Mouse (Mus musculus) brown adipose tissue, adult 24 weeks (tissue): ENCODE measurements around the gene Cyfip2. TPM values are rescaled to one million over a fixed set of nuclear protein-coding genes. Genes with fewer than 3 reads are reported as not detected.

ENCODE experiments used
- H3K27ac ChIP-seq: fragments of 200-500 bp; replicated peaks from 2 replicates; pipeline ENCODE4 v1.5.1; 2012; ENCODE audit warnings: low read depth, mild to moderate bottlenecking, low read length
- H3K4me1 ChIP-seq: fragments of 200-500 bp; 2 replicates; pipeline ENCODE4 v1.6.1; 2012; ENCODE audit warnings: low read length, mixed read lengths; ENCODE audit not compliant: control insufficient read depth, insufficient read depth, insufficient read length
- H3K4me3 ChIP-seq: fragments of 200-500 bp; 2 replicates; pipeline ENCODE4 v1.5.1; 2012; ENCODE audit warnings: low read depth, mild to moderate bottlenecking, low read length, moderate library complexity; ENCODE audit not compliant: insufficient read depth
- polyA plus RNA-seq: library from polyadenylated mRNA; stranded (reverse); fragments of >200 nt; gene quantifications from 2 replicates; pipeline ENCODE4 v1.2.4, GENCODE M21; 2012; ENCODE audit not compliant: missing spikeins, insufficient read depth, insufficient read length

Gene Cyfip2
- 0.29 and 0.59 TPM in 2 replicates for polyA plus RNA-seq

- Histone ChIP-seq H3K4me1 (no peaks in the 10 kb centered on the region), H3K4me3 (peak within 1 kb of the TSS; percentile 68), H3K27ac (no peak within 1 kb of the TSS)
Measured at GRCm38 (mm10) chr11:46312523-46313035, at the start of gene Cyfip2. Gene Cyfip2, minus strand, starts transcription at chr11:46312859.

DNA sequence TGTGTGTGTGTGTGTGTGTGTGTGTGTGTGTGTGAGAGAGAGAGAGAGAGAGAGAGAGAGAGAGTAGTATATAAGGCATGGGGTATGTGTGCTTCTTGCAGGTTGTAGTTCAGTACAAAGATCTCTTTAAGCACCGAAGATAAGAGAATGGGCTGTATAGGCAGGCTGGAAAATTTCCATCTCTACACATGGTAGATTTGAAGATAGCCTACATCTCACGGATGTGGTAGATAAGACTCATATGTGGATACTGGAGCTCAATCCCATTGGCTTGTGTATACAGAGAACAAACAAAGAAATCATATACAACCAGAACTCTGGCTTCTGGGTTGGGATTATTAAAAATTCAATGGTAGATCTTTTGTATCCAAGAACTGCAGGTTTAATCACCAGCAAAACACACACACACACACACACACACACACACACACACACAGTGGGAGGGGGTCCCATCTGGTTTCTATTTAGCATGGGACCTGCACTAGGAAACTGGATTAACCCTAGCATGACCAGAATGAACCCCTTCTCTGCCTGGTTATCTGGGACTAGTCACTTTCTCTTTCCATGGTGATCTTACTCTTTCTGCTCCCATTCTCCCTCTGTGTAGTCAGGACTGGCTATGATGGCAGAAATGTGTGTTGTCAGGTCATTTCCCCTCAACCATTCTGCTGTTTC is 48.5 kb upstream of the Cyfip2 start:
- no peaks in the 10 kb centered on the region for H3K4me1 ChIP-seq
- H3K4me3 ChIP-seq = no peak overlapping the region
- no peak overlapping the region for H3K27ac ChIP-seq

GRCm38 (mm10) chr11:46358369-46358768 is 45.7 kb upstream of the Cyfip2 start:
- H3K27ac ChIP-seq = no peak overlapping the region
- H3K4me3 ChIP-seq = no peak overlapping the region
- no peaks in the 10 kb centered on the region for H3K4me1 ChIP-seq

- Histone ChIP-seq H3K4me1 (no peaks in the 10 kb centered on the region), H3K4me3 (no peak overlapping the region), H3K27ac (no peak overlapping the region)
Measured at GRCm38 (mm10) chr11:46349681-46350410, 37.2 kb upstream of the Cyfip2 start.

DNA sequence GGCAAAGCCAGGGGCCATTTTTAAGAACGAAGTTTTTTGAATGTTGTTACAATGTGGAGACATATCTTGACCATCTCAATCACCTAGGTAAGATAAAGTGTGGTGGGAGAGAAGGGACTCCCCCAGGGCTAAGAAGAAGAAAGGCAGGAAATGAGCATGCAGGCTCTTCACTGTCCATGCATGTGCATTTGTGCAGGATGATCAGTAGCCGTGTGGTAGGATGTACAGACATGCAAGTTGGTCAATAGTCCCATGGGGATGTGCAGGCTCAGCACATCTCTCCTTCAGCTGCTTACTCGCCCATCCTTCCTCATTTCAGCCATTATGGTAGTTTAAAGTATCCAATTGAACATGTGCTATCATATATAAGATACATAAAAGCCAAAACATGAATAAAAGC is 35.8 kb upstream of the Cyfip2 start:
- H3K27ac ChIP-seq = no peak overlapping the region
- no peaks in the 10 kb centered on the region for H3K4me1 ChIP-seq
- no peak overlapping the region for H3K4me3 ChIP-seq

GRCm38 (mm10) chr11:46347756-46348155 is 35.1 kb upstream of the Cyfip2 start:
- Histone ChIP-seq H3K27ac (no peak overlapping the region), H3K4me1 (no peaks in the 10 kb centered on the region), H3K4me3 (no peak overlapping the region)

- H3K27ac ChIP-seq = no peak overlapping the region
- no peaks in the 10 kb centered on the region for H3K4me1 ChIP-seq
- H3K4me3 ChIP-seq = no peak overlapping the region
Measured at GRCm38 (mm10) chr11:46343886-46344546, 31.4 kb upstream of the Cyfip2 start.

DNA sequence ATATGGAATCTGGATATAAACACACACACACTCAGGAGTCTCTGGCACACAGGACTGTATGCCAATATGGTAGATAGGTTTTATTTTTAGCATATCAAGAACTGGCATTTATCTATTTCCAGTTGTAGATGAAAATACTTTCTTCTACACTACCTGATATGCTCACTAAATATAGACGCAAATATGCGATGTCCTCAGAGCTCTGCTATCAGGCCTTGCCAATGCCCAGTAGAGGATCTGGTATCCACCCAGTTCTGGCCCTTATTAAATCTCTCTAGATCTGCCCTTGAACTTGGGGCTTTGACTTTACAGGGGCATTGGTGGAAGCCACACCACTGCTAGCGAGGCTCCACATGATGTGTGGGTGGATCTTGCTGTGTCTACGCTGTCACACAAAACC is 29.3 kb upstream of the Cyfip2 start:
- Histone ChIP-seq H3K4me3 (no peak overlapping the region), H3K4me1 (no peaks in the 10 kb centered on the region), H3K27ac (no peak overlapping the region)

DNA sequence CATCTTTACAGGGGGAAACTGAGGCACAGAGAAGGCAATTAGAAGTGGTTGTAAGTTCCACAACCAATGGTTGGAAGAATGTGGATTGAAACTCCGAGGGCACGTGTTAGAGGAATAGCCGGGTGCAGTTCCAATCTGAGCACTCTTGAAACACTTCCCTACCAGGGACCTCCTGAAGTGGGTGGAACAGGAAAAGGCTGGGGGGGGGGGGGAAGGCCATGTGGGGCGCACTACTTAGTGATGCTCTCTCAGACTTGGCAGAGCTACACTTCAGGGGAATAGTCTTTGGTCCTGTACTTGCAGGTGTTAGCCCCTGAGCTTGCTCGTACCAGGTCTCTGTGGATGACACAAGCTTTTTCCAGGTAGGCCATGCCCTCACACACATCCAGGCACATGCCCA is 23.4 kb upstream of the Cyfip2 start:
- Histone ChIP-seq H3K27ac (no peak overlapping the region), H3K4me3 (no peak overlapping the region), H3K4me1 (no peaks in the 10 kb centered on the region)

- H3K27ac ChIP-seq = no peak overlapping the region
- no peaks in the 10 kb centered on the region for H3K4me1 ChIP-seq
- H3K4me3 ChIP-seq = no peak overlapping the region
Measured at GRCm38 (mm10) chr11:46332217-46332616, 19.6 kb upstream of the Cyfip2 start.

- H3K4me3 ChIP-seq = no peak overlapping the region
- no peak overlapping the region for H3K27ac ChIP-seq
- no peaks in the 10 kb centered on the region for H3K4me1 ChIP-seq
Measured at GRCm38 (mm10) chr11:46326271-46327015, 13.8 kb upstream of the Cyfip2 start.

DNA sequence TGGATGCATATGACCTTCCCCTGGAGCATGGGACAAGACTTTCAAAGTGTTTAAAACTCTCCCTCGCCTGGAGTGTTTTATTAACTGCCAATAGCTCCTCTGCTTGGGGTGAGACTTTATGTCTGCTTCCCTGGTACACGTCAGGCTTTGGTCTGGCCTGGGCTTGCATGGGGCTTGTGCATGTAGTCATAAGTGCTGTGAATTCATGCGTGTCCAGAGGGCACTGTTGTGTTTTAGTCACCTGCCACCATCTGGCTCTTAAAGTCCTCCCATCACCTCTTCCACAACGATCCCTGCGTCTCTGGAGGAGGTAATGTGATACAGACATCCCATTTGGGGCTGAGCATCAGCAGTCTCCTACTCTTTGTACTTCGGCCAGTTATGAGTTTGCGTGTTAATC is 8.9 kb upstream of the Cyfip2 start:
- Histone ChIP-seq H3K4me3 (no peak overlapping the region), H3K4me1 (no peaks in the 10 kb centered on the region), H3K27ac (no peak overlapping the region)

- Histone ChIP-seq H3K4me1 (no peaks in the 10 kb centered on the region), H3K4me3 (no peak overlapping the region), H3K27ac (no peak overlapping the region)
Measured at GRCm38 (mm10) chr11:46314534-46314933, 1.9 kb upstream of the Cyfip2 start.

GRCm38 (mm10) chr11:46313851-46314250 is 1.2 kb upstream of the Cyfip2 start:
- no peaks in the 10 kb centered on the region for H3K4me1 ChIP-seq
- H3K27ac ChIP-seq = no peak overlapping the region
- no peak overlapping the region for H3K4me3 ChIP-seq
